Mouse (Mus musculus) small intestine, adult 10 weeks (tissue): ENCODE data around the gene Mrrf. TPM values are rescaled to one million over a fixed set of nuclear protein-coding genes. Genes with fewer than 3 reads are reported as not detected.

Experiments used
- polyA plus RNA-seq: library from polyadenylated mRNA; stranded (reverse); fragments of 350-450 nt; fragmentation: Illumina TruSeq; extraction: RNeasy Lipid Tissue Mini Kit (QIAGEN cat#74804); gene quantifications from one replicate; pipeline ENCODE4 v1.2.3, GENCODE M21; 2014; ENCODE audit warnings: low replicate concordance

Gene Mrrf
- 15.6 TPM for polyA plus RNA-seq

GRCm38 (mm10) chr2:36136300-36136941 is at the start of gene Mrrf, which contains the start of gene Rbm18:
Mrrf (plus strand) TSS chr2:36136389.
Rbm18 (minus strand) TSS chr2:36136773.

GRCm38 (mm10) chr2:36104956-36105741 is 31.0 kb upstream of the Mrrf start, which contains the start of gene Lhx6:
Lhx6 (minus strand) TSS chr2:36105408.

GRCm38 (mm10) chr2:36230366-36230765 is 94.2 kb downstream of the Mrrf start, which contains the start of gene Ptgs1:
Ptgs1 (plus strand) TSS chr2:36230426.

Other genes starting within 250 kb of the Mrrf start
- gene Ttll11, start 156.5 kb upstream of the Mrrf start, polyA plus RNA-seq, result not detected
- 2.6 TPM for gene Ndufa8, start 87.0 kb upstream of the Mrrf start, polyA plus RNA-seq
- gene Morn5, start 86.9 kb upstream of the Mrrf start, polyA plus RNA-seq, result not detected
- not detected for gene Lhx6, start 31.0 kb upstream of the Mrrf start, polyA plus RNA-seq
- gene Rbm18, start 384 bp downstream of the Mrrf start, polyA plus RNA-seq, result 43.8 TPM
- 24.4 TPM for gene Ptgs1, start 94.0 kb downstream of the Mrrf start, polyA plus RNA-seq
- gene Olfr338, start 237.1 kb downstream of the Mrrf start, polyA plus RNA-seq, result not detected